Mouse (Mus musculus) intestine, embryonic 14.5 days (tissue): ENCODE results near the gene Csrnp1. TPM values are rescaled to one million over a fixed set of nuclear protein-coding genes. Genes with fewer than 3 reads are reported as not detected.

Experiments
- ATAC-seq: fragments of 200-750 bp; cut with Nextera tagmentation; replicated peaks from 2 replicates; pipeline ENCODE4 v1.8.0; 2017; ENCODE audit warnings: low read depth, moderate number of reproducible peaks, moderate TSS enrichment, moderate library complexity; ENCODE audit not compliant: low FRiP score, low TSS enrichment
- DNase-seq: peaks from one replicate; pipeline ENCODE4 v3.0.0-alpha.2; 2018; ENCODE audit warnings: low spot score
- H3K27ac ChIP-seq: fragments of 300-500 bp; sonication (generic); 2 replicates; pipeline ENCODE4 v1.5.1; 2014; ENCODE audit warnings: low read depth, mild to moderate bottlenecking, control low read depth
- H3K27me3 ChIP-seq: fragments of 300-500 bp; sonication (generic); replicated peaks from 2 replicates; pipeline ENCODE4 v1.6.1; 2014; ENCODE audit warnings: low read length, control low read depth; ENCODE audit not compliant: control insufficient read depth, insufficient read depth
- H3K36me3 ChIP-seq: fragments of 300-500 bp; sonication (generic); 2 replicates; pipeline ENCODE4 v1.6.1; 2014; ENCODE audit warnings: low read length, control low read depth; ENCODE audit not compliant: control insufficient read depth, insufficient read depth
- H3K4me1 ChIP-seq: fragments of 300-500 bp; sonication (generic); replicated peaks from 2 replicates; pipeline ENCODE4 v1.6.1; 2014; ENCODE audit warnings: low read length, control low read depth, mixed read lengths; ENCODE audit not compliant: control insufficient read depth, insufficient read depth
- H3K4me2 ChIP-seq: fragments of 300-500 bp; sonication (generic); 2 replicates; pipeline ENCODE4 v1.6.1; 2014; ENCODE audit warnings: low read length
- H3K4me3 ChIP-seq: fragments of 300-500 bp; sonication (generic); 2 replicates; pipeline ENCODE4 v1.5.1; 2014; ENCODE audit warnings: low read depth, low read length, control low read depth, mixed read lengths
- H3K9ac ChIP-seq: fragments of 300-500 bp; sonication (generic); 2 replicates; pipeline ENCODE4 v1.6.1; 2014; ENCODE audit warnings: mild to moderate bottlenecking, low read length
- H3K9me3 ChIP-seq: fragments of 300-500 bp; sonication (generic); 2 replicates; pipeline ENCODE4 v1.6.1; 2016; ENCODE audit warnings: low read length, control low read depth; ENCODE audit not compliant: control insufficient read depth
- whole genome bisulfite sequencing: fragments of 180-500 bp; shearing (Covaris S2); extraction: QIAGEN DNeasy Blood & Tissue Kit; methylation state at CpG from one replicate; pipeline ENCODE4 v1.1.7; 2014; 5-methylcytosine and 5-hydroxymethylcytosine counted together
- polyA plus RNA-seq: library from polyadenylated mRNA; unstranded; fragments of >200 nt; fragmentation: Nextera tagmentation; extraction: Ambion mirVana; gene quantifications from 2 replicates; pipeline ENCODE4 v1.2.1, GENCODE M21; 2014

Gene Csrnp1
- polyA plus RNA-seq, 1 experiment from 2014 or later, result 1.8 TPM

DNA sequence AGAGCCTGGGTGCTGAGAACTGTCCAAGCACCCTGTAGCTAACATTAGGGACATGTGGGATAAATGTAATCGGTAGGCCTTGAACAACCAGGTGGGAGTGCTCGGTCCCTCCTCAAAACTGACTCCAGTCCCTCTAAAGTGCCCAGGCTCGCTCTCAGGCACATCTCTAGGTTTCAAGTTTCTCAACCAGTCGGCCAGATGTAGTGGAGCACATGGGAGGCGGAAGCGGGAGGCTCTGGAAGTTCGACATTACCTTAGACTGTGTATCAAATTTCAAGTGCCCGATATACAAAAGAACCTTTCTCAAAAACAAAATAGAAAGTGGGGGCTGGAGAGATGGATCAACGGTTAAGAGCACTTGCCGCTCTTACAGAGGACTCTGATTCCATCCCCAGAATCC is 44.8 kb downstream of the Csrnp1 start:
- WGBS, result 52% methylated on average over 10 of the region's 10 CpGs
- no peak overlapping the region for H3K4me2 ChIP-seq
- no peak for ATAC-seq
- H3K9ac ChIP-seq, result no peak overlapping the region
- H3K36me3 ChIP-seq, result no peaks in the 10 kb centered on the region
- no peak overlapping the region for H3K27ac ChIP-seq
- no peak overlapping the region for H3K4me3 ChIP-seq
- H3K9me3 ChIP-seq, result no peaks in the 10 kb centered on the region
- peaks cover 7% of the 10 kb centered on the region; the same call in 1 of the 2 replicates for H3K4me1 ChIP-seq
- no peaks in the 10 kb centered on the region for H3K27me3 ChIP-seq
- DNase-seq, result no peak

DNA sequence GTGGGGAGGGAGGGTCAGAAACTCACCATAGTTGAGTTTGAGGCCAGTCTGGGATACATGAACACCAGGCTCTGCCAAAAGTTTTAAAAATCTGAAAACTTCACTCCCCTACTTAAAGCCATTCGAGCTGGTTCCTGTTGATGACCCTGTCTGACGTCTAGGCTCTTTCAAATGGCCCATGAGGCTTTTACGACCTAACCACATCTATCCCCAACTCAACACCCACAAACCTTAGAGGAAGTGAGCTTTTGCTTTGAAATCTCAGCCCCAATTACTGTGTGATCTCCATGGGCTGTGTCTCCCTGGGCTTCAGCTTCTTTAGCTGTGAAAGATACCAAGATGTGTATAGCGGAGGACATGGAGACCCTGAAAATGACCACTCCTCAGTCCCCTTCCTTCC is 46.0 kb downstream of the Csrnp1 start:
- ATAC-seq (no peak), DNase-seq (no peak)
- no peak overlapping the region for H3K27ac ChIP-seq
- no peaks in the 10 kb centered on the region for H3K27me3 ChIP-seq
- H3K4me1 ChIP-seq, result peaks cover 7% of the 10 kb centered on the region; the same call in 1 of the 2 replicates
- H3K4me3 ChIP-seq, result no peak overlapping the region
- H3K36me3 ChIP-seq, result no peaks in the 10 kb centered on the region
- WGBS, result 72% methylated on average over 4 of the region's 4 CpGs
- H3K9ac ChIP-seq, result no peak overlapping the region
- no peak overlapping the region for H3K4me2 ChIP-seq
- H3K9me3 ChIP-seq, result no peaks in the 10 kb centered on the region

DNA sequence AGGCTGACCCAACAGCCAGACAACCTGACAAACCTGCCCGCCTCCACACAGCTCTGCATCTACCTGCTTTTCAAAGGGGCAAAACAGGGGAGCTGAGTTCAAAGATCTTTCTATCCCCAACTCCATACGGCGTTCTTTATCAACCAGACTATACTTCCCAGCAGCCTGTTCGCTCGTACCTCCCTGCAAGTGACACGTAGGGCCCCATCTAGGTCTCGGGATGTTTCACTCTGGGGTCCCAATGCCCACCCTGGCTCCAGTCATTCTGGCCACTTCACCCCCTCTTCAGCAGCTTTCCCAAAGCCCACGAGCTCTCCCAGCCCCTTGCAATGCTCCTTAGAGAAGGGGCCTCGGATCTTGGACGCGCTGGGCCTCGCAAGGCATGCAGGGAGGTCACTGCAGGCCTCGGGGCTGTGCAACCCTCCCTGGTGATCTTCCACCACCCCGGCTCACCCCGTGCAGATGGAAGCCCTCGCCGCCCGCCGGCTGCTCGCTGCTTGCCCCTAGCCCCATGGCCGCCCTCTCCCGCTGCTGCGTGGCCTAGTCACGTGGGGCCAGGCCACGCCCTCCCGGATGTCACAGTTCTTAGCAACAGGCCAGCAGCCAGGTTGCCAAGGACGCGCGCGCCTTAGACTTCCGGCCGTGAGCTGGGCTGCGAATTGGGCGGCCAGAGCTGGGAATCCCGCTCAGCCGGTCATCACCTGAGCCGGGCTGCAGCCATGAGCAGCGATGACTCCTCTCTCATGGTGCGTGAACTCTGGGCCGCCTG is 47.3 kb downstream of the Csrnp1 start, which contains the start of the genes Gorasp1 and Ttc21a:
Gorasp1 (minus strand) TSS at position 561 of the 769 bp plus-strand sequence.
Ttc21a (plus strand) TSS at position 602 of the 769 bp plus-strand sequence.
- DNase-seq (peak; percentile 96), ATAC-seq (peak; percentile 96)
- 2% methylated on average over 39 of the region's 40 CpGs for WGBS
- Histone ChIP-seq H3K4me1 (peaks cover 7% of the 10 kb centered on the region; the same call in 1 of the 2 replicates), H3K36me3 (0 out of 2 replicates have a peak, but pooled peaks cover 6% of the 10 kb centered on the region), H3K9ac (peak within 1 kb of the TSS; percentile 75), H3K4me2 (peak within 1 kb of the TSS; percentile 93), H3K4me3 (peak within 1 kb of the TSS; percentile 77), H3K27me3 (no peaks in the 10 kb centered on the region), H3K27ac (peak within 1 kb of the TSS; percentile 72), H3K9me3 (no peaks in the 10 kb centered on the region)

- Histone ChIP-seq H3K9me3 (no peaks in the 10 kb centered on the region), H3K4me1 (peaks cover 7% of the 10 kb centered on the region; the same call in 1 of the 2 replicates), H3K4me2 (no peak overlapping the region), H3K4me3 (no peak overlapping the region), H3K27ac (no peak overlapping the region), H3K36me3 (peaks cover 36% of the 10 kb centered on the region), H3K27me3 (no peaks in the 10 kb centered on the region), H3K9ac (no peak overlapping the region)
- DNase-seq (no peak), ATAC-seq (no peak)
- WGBS, result 92% methylated on average over 6 of the region's 6 CpGs
Measured at GRCm38 (mm10) chr9:119933675-119934074, 50.8 kb downstream of the Csrnp1 start.

DNA sequence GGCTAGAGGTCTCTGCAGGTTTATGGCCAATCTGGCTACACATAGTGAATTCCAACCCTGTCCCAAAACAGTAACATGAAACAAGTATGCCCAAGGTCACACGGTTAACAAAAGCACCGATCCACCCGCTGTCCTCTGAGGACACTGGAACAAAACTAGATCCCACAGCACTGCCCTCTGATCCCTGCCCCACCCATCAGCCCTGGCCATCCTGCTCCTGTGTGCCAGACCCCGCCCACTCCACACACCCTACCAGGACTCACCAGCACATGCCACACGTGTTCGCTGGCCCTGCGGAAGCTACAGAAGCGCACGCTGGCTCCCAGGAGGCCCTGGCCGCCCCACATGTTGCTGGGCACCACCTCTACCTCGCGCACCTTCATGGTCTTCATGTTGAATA is 52.1 kb downstream of the Csrnp1 start:
- no peak overlapping the region for H3K4me2 ChIP-seq
- WGBS, result 85% methylated on average over 12 of the region's 12 CpGs
- H3K36me3 ChIP-seq, result peaks cover 49% of the 10 kb centered on the region

DNA sequence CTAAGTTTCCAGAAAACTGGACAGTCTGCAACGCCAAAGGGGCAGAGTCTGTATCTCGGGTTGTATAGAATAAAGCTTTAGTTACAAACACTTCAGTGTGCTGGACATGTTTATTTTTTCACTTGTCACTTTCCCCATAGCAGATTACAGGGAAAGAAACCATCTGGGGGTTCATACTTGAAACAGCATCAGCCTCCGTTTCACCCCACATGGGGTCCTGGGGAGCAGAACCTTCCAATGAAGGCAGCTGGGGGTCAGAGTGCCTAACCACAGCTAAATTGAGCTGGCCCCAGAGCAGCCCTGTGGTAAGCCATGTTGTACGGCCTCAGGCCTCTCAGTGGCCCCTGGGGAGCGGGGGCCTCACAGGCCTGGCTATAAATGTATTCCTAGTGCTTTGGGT is 58.0 kb downstream of the Csrnp1 start:
- H3K27ac ChIP-seq, result no peak overlapping the region; the same call in 1 of the 2 replicates
- no peak for ATAC-seq
- 69% methylated on average over 5 of the region's 5 CpGs for WGBS

More for the DNA sequence above, 52.1 kb downstream of the Csrnp1 start:
- no peak for ATAC-seq
- H3K4me3 ChIP-seq, result no peak overlapping the region
- no peaks in the 10 kb centered on the region for H3K27me3 ChIP-seq
- H3K27ac ChIP-seq, result no peak overlapping the region
- H3K9me3 ChIP-seq, result no peaks in the 10 kb centered on the region
- H3K9ac ChIP-seq, result no peak overlapping the region
- peaks cover 7% of the 10 kb centered on the region; the same call in 1 of the 2 replicates for H3K4me1 ChIP-seq
- DNase-seq, result no peak

DNA sequence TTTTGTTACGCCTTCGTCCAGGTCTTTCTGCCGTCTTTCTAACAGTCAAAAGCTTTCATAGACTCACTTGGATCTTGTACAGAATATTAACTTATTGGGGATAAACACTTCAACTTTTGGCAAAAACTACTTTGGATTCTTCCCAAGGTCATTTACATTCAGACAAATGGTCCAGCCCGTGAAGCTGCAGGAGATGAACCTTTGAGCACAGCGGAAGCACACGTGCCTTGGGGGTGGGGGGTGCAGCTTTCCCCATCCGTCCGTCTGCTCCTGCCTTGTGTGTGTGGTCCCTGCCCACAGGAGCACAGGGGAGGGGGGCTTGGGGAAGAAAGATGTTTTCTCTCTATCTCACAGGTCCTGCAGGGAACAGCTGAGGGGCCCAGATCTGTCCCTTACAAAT is 58.7 kb downstream of the Csrnp1 start:
- Histone ChIP-seq H3K36me3 (peaks cover 91% of the 10 kb centered on the region), H3K4me1 (no peaks in the 10 kb centered on the region), H3K4me2 (no peak overlapping the region), H3K4me3 (no peak overlapping the region), H3K9me3 (no peaks in the 10 kb centered on the region), H3K27me3 (no peaks in the 10 kb centered on the region), H3K27ac (peak overlapping the region; percentile 14; the same call in 1 of the 2 replicates), H3K9ac (no peak overlapping the region)
- 65% methylated on average over 8 of the region's 8 CpGs for WGBS
- ATAC-seq (no peak), DNase-seq (no peak)

More for the DNA sequence above, 58.0 kb downstream of the Csrnp1 start:
- H3K27me3 ChIP-seq, result no peaks in the 10 kb centered on the region
- peaks cover 91% of the 10 kb centered on the region for H3K36me3 ChIP-seq
- H3K4me1 ChIP-seq, result no peaks in the 10 kb centered on the region
- no peak for DNase-seq
- no peak overlapping the region for H3K4me2 ChIP-seq
- no peaks in the 10 kb centered on the region for H3K9me3 ChIP-seq
- no peak overlapping the region for H3K4me3 ChIP-seq
- H3K9ac ChIP-seq, result no peak overlapping the region

DNA sequence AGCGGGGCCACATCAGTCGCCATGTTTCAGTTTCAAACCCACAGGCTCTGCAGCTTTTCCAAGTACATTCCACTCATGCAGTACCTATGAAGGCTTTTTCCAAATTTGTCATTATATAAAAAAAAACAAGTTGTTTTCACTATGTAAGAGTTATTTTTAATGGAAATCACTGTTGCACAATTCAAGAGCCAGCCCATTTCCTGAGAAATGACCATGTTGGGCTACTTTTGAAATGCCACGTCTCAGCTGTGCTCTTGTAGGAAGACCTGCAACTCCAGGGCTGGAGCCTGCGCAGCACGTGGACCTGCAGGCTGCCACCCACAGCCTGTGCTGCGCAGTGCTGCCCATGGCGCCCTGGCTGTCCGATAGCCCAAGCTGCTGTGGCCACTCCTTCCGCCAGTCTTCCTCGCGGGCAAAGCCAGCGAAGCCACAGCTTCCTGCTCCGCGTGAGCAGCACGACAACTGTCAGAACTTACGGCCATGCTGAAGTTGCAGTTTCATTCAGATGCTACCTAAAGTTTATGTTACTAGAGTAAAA is 59.3 kb downstream of the Csrnp1 start:
- H3K4me1 ChIP-seq, result no peaks in the 10 kb centered on the region
- ATAC-seq (no peak), DNase-seq (no peak)
- 87% methylated on average over 16 of the region's 16 CpGs for WGBS
- no peaks in the 10 kb centered on the region for H3K9me3 ChIP-seq
- H3K4me2 ChIP-seq, result no peak overlapping the region
- 0 out of 2 replicates have a peak overlapping the region, but pooled peaks have one; percentile 14 for H3K27ac ChIP-seq
- no peak overlapping the region for H3K4me3 ChIP-seq
- no peak overlapping the region for H3K9ac ChIP-seq
- no peaks in the 10 kb centered on the region for H3K27me3 ChIP-seq
- peaks cover 92% of the 10 kb centered on the region for H3K36me3 ChIP-seq
